Mouse (Mus musculus): Measurements from ENCODE around the gene Hist1h2ba. TPM values are rescaled to one million over a fixed set of nuclear protein-coding genes. Genes with fewer than 3 reads are reported as not detected.

Hist1h2ba gene
- total RNA-seq (2018; cell fraction: chromatin; rRNA removed) = not detected
- not detected for total RNA-seq (2018; cell fraction: cytosol; rRNA removed)
- not detected for total RNA-seq (2018; cell fraction: nucleus; rRNA removed)
- not detected in 3 replicates for polyA plus RNA-seq (2018)

DNA sequence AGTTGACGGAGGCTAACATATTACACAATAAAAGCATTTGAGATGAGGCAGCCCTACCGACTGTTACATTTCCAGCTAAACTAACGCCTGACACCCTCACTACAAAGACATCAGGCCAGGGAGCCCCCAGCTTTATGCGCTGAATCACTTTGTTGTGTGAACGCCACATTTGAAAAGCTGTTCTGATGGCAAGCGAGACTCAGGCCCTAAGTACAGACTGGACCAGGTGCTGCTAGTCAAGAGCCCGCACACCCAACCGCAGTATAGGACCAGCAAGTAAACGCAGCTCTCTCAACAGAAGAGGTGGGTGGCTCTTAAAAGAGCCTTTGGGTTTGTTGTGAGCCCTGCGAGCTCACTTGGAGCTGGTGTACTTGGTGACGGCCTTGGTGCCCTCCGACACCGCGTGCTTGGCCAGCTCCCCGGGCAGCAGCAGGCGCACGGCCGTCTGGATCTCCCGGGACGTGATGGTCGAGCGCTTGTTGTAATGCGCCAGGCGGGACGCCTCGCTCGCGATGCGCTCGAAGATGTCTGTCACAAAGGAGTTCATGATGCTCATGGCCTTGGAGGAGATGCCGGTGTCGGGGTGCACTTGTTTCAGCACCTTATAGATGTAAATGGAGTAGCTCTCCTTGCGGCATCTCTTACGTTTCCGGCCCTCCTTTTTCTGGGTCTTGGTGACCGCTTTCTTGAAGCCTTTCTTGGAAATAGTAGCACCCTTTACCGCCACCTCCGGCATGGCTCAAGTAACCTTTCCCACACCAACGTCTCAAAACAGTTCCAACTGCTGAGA is at the start of gene Hist1h2ba:
Gene Hist1h2ba (minus strand): TSS at position 736 of the 790 bp plus-strand sequence.
- H3K36me3 ChIP-seq (ENCODE audit: inconsistent target) = no peaks in the 10 kb centered on the region
- no peak within 1 kb of the TSS for H3K4me3 ChIP-seq (ENCODE audit: inconsistent target)
- no peak within 1 kb of the TSS for H3K27ac ChIP-seq
- WGBS (ENCODE audit: missing documents) = 95% methylated on average over 14 of the region's 39 CpGs
- H3K79me2 ChIP-seq (ENCODE audit: inconsistent target) = no peaks in the 10 kb centered on the region

DNA sequence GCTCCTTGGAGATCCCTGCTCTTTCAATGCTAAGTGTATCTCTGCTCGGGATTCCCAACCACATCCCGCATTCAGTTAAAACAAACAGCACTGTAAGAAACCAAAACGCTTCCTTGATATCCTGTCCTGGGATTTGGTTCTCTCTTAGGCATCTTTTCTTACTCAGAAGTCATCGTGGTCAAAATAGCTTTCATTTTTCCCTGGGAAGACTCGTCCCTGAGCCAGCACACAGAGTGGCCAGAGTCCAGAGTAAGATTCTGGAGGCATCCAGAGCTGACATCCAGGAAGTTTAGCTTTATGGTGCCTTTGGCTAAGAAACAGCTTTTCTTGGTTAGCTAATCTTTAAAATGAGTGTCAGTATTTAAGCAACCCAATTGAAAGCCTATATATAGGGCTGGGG is 38.3 kb upstream of the Hist1h2ba start:
- Histone ChIP-seq H3K36me3 (ENCODE audit: inconsistent target) (no peaks in the 10 kb centered on the region), H3K27ac (no peak overlapping the region), H3K79me2 (ENCODE audit: inconsistent target) (no peaks in the 10 kb centered on the region), H3K4me3 (ENCODE audit: inconsistent target) (no peak overlapping the region)
- 65% methylated on average over 5 of the region's 5 CpGs for WGBS (ENCODE audit: missing documents)

DNA sequence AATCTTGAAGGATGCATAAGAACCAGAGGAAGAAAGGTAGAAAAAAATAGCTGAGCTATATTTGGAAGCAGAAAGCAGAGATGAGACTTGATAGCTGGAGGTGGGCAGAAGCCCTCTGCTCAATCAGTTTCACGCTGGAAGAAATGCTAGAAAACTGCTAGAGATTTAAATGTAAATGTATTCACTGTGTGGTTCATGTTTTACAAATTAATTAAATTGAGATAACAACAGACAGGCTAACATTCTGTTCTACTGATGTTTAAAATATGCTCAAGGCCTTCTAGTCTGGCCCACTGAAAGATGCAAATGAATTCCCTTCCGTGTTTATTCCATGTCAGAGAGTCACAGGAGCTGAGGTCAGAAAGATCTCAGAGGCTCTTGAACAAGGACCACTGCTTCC is 37.9 kb upstream of the Hist1h2ba start:
- 77% methylated on average over 2 of the region's 2 CpGs for WGBS (ENCODE audit: missing documents)
- Histone ChIP-seq H3K27ac (no peak overlapping the region), H3K36me3 (ENCODE audit: inconsistent target) (no peaks in the 10 kb centered on the region), H3K79me2 (ENCODE audit: inconsistent target) (no peaks in the 10 kb centered on the region), H3K4me3 (ENCODE audit: inconsistent target) (no peak overlapping the region)

DNA sequence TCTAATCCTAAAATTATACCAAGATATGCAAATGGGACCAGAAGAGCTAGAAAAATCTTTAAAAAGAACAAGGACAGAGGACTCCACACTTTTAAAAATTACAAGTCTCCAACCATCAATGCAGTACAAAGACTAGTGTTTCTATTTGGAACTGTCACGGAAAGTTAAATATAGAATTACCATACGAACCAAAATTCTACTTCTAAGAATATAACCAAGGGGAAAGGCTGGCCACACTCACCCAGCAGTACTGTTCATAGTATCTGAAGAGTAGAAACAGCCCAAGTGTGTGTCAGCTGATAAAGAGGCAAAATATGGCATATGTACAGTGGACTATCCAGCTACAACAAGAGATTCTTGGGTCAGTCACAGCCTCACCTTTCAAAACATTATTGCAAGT is 31.0 kb upstream of the Hist1h2ba start:
- no peaks in the 10 kb centered on the region for H3K36me3 ChIP-seq (ENCODE audit: inconsistent target)
- H3K27ac ChIP-seq = no peak overlapping the region
- 58% methylated on average over 2 of the region's 2 CpGs for WGBS (ENCODE audit: missing documents)
- no peak overlapping the region for H3K4me3 ChIP-seq (ENCODE audit: inconsistent target)
- H3K79me2 ChIP-seq (ENCODE audit: inconsistent target) = no peaks in the 10 kb centered on the region

DNA sequence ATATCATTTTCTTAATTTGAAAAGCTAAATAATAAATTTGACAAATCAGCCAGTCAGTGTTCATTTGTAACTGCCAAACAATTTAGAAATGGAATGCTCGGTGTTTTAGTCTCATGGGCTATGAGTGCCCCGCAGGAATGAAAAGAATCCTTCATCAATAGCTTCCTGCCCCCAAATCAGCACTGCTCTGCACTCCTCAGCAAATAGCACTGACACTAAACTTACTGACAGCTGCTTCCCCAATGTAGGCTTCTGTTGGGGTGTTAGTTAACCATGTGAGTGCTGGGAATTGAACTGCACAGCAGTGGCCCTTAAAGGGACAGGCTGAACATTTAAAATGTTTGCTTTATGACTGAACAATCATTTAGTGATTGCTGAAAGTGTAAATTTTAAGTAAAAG is 25.8 kb upstream of the Hist1h2ba start:
- Histone ChIP-seq H3K79me2 (ENCODE audit: inconsistent target) (no peaks in the 10 kb centered on the region), H3K27ac (no peak overlapping the region), H3K4me3 (ENCODE audit: inconsistent target) (no peak overlapping the region), H3K36me3 (ENCODE audit: inconsistent target) (no peaks in the 10 kb centered on the region)
- 72% methylated on average over 2 of the region's 2 CpGs for WGBS (ENCODE audit: missing documents)

DNA sequence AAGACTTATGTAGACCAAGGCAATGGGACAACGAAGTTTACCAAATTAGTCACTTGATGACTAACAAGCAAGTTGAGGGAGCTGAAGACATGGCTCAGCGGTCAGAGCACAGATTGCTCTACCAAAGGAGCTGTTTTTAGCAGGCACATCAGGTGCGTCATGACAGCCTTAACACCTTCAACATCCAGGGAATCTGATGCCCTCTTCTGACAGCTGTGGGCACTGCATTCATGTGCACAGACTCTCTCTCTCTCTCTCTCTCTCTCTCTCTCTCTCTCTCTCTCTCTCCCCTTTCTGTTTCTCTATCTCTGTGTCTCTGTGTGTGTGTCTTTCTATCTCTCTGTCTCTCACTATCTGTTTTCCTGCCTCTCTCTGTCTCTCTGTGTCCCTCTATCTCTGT is 17.0 kb upstream of the Hist1h2ba start:
- Histone ChIP-seq H3K79me2 (ENCODE audit: inconsistent target) (no peaks in the 10 kb centered on the region), H3K36me3 (ENCODE audit: inconsistent target) (no peaks in the 10 kb centered on the region), H3K4me3 (ENCODE audit: inconsistent target) (no peak overlapping the region), H3K27ac (no peak overlapping the region)
- WGBS (ENCODE audit: missing documents) = 51% methylated on average over 3 of the region's 3 CpGs

DNA sequence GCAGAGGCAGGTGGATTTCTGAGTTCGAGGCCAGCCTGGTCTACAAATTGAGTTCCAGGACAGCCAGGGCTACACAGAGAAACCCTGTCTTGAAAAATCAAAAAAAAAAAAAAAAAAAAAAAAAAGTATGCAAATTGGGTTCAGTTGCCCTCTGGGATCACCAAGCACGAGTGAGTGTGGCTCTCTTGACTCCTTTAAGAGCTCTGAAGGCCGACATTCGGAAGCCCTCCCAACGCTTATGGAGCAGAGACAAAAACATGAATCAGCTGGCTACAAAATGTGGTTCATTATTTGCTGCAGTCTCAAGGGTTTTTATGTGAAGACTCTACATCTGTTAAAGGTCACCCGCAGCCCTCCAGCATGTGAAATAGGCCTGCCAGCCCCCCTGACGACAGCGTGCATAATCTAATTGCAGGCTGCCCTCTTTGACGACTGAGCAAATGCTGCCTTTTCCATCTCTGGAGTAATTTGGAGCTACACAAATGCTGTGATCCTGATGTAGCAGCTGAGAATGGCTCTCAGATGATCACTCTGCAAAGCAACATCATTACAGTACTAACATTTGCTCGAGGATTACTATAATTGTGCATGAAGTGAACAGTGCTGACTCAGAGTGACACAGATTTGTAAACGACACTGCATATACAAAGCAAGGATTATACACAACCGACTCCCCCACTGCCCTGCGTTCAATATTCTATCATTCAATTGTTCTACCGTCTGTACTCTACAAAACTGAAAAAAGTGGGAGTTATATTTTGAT is 15.7 kb upstream of the Hist1h2ba start:
- H3K79me2 ChIP-seq (ENCODE audit: inconsistent target) = no peaks in the 10 kb centered on the region

DNA sequence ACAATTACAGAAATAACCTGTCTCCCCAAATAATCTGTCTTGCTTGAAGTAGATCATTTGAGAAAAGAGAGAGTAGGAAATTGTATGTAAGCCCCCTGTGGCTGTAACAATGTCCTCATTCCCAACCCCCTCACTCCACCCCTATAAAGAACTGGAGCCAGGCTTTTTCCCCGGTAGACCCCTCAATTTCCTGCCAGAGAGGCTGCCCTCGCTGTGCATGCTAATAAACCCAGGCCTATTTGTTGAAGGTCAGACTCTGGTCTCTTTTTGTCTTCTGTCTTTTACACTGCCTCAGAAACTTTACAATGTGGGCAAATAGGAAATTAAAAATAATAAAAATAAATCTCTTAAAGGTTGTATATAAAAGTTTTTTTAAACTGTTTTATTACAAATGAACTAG is 12.3 kb upstream of the Hist1h2ba start:
- Histone ChIP-seq H3K79me2 (ENCODE audit: inconsistent target) (no peaks in the 10 kb centered on the region), H3K36me3 (ENCODE audit: inconsistent target) (no peaks in the 10 kb centered on the region), H3K27ac (no peak overlapping the region), H3K4me3 (ENCODE audit: inconsistent target) (no peak overlapping the region)
- WGBS (ENCODE audit: missing documents) = 84% methylated on average over 2 of the region's 2 CpGs

More for the DNA sequence above, 15.7 kb upstream of the Hist1h2ba start:
- no peak overlapping the region for H3K27ac ChIP-seq
- WGBS (ENCODE audit: missing documents) = 85% methylated on average over 13 of the region's 14 CpGs
- H3K36me3 ChIP-seq (ENCODE audit: inconsistent target) = no peaks in the 10 kb centered on the region
- no peak overlapping the region for H3K4me3 ChIP-seq (ENCODE audit: inconsistent target)

DNA sequence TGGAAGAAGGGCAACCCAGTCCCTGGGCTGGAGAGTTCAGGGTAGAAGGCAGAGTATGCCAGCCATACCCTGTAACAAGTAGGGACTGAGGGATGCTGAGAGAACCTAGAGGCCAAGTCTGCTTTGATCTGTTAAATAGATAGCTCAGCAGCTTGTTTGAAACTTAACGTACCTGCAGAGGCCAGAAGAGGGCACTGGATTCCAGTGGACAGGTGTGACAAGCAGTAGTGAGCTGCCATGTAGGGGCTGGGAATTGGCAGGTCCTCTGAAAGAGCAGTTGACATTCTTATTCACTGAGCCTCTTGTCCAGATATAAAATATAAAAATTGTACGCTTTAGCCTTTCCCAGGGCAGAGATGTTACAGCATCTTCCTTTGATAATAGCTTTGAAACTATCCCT is 8.9 kb upstream of the Hist1h2ba start:
- H3K4me3 ChIP-seq (ENCODE audit: inconsistent target) = no peak overlapping the region
- no peaks in the 10 kb centered on the region for H3K79me2 ChIP-seq (ENCODE audit: inconsistent target)
- WGBS (ENCODE audit: missing documents) = 91% methylated on average over 2 of the region's 2 CpGs
- no peak overlapping the region for H3K27ac ChIP-seq
- no peaks in the 10 kb centered on the region for H3K36me3 ChIP-seq (ENCODE audit: inconsistent target)

DNA sequence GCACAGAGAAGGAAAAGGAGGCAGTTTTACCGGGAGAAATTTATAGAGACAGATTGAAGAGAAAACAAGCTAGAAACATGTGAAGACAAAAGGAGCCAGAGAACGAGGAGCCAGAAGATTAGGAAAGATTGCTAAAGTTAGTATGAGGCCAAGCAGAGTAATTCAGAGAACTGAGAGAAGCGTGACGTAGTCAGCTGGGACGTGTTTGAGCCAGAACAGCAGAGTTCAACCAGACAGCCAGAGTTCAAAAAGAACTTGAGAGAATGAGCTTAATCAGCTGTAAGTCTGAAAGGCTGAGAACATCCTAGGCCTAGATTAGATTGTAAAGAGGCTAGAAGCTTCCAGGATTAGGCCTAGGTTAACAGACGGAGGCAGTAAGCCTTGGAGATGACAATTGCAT is 6.3 kb upstream of the Hist1h2ba start:
- 85% methylated on average over 6 of the region's 6 CpGs for WGBS (ENCODE audit: missing documents)
- Histone ChIP-seq H3K79me2 (ENCODE audit: inconsistent target) (no peaks in the 10 kb centered on the region), H3K36me3 (ENCODE audit: inconsistent target) (no peaks in the 10 kb centered on the region), H3K27ac (no peak overlapping the region), H3K4me3 (ENCODE audit: inconsistent target) (no peak overlapping the region)

DNA sequence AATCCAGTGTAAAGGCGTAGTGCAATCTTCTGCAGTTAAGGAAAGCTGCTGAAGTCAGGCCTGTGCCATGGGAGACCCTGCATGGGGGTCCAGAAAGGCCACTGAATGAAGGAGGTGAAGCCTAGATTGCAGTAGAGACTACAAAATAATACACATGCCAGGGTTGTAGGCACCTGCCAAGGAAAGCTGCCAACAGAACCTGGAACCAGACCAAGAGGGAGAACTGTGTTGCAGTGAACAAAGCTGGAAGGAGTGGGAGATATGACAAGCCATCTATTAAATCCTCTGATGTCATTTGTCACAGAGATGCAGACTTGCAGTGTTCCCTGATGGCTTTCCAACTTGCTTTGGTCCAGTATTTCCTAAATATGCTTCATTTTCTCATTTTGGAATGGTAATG is 4.7 kb upstream of the Hist1h2ba start:
- WGBS (ENCODE audit: missing documents) = 71% methylated on average over 1 of the region's 1 CpGs

DNA sequence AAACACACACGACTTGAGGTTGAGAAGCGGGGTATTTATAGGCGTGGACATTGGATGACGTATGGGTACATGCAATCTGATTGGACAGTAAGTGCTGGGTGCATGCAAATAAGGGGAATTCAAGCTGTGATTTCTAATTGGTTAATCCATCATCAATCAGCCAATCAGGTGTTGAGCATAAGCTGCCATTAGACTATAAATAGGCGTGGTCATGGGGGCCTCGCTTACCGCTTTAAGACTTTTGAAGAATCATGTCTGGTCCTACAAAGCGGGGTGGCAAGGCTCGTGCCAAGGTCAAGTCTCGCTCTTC is 210 bp upstream of the Hist1h2ba start, which contains the start of gene Hist1h2aa:
Gene Hist1h2aa (plus strand): TSS at position 252 of the 310 bp plus-strand sequence.
- Histone ChIP-seq H3K36me3 (ENCODE audit: inconsistent target) (no peaks in the 10 kb centered on the region), H3K4me3 (ENCODE audit: inconsistent target) (no peak within 1 kb of the TSS), H3K79me2 (ENCODE audit: inconsistent target) (no peaks in the 10 kb centered on the region), H3K27ac (no peak within 1 kb of the TSS)
- 95% methylated on average over 10 of the region's 10 CpGs for WGBS (ENCODE audit: missing documents)

More for the DNA sequence above, 4.7 kb upstream of the Hist1h2ba start:
- Histone ChIP-seq H3K4me3 (ENCODE audit: inconsistent target) (no peak overlapping the region), H3K79me2 (ENCODE audit: inconsistent target) (no peaks in the 10 kb centered on the region), H3K36me3 (ENCODE audit: inconsistent target) (no peaks in the 10 kb centered on the region), H3K27ac (no peak overlapping the region)

DNA sequence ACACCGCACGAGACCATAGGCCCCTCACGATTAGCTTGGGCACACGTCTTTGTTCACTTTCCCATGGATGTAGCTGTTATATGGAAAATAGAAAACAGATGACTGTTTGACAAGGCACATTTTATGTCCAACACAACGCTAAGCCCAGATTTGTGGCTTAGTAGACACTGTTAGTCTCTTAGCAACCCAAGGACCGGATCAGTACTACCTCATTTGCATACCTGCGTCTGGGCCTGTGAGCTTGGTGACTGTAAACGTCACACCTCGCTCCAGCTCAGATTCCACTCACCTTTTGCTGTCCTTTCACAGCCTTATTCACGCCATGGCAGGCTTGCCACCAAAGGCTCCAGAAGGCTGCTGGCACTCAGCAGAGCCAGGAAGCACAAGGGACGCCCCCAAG is 3.1 kb downstream of the Hist1h2ba start:
- Histone ChIP-seq H3K4me3 (ENCODE audit: inconsistent target) (no peak overlapping the region), H3K27ac (no peak overlapping the region), H3K79me2 (ENCODE audit: inconsistent target) (no peaks in the 10 kb centered on the region), H3K36me3 (ENCODE audit: inconsistent target) (no peaks in the 10 kb centered on the region)
- WGBS (ENCODE audit: missing documents) = 88% methylated on average over 11 of the region's 11 CpGs

DNA sequence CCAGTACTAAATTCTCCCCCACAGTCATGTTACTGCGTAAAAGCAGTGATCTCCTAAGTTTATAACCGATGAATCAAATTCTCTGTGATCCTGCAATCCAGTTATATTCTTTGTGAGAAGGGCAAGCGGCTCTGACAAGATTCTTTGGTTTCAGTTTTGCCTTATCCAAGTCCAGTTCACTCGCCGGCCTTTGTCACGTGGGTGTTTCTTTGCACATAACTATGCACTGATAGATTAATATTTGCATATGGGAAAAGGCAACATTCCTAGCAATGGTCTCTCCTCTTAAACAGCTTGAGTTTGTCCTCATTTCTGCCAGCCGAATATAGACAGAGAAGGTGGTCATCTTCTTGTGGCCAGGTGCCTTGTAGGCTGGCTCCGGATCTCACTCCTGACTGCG is 3.5 kb downstream of the Hist1h2ba start:
- 90% methylated on average over 9 of the region's 9 CpGs for WGBS (ENCODE audit: missing documents)
- Histone ChIP-seq H3K79me2 (ENCODE audit: inconsistent target) (no peaks in the 10 kb centered on the region), H3K36me3 (ENCODE audit: inconsistent target) (no peaks in the 10 kb centered on the region), H3K4me3 (ENCODE audit: inconsistent target) (no peak overlapping the region), H3K27ac (no peak overlapping the region)

DNA sequence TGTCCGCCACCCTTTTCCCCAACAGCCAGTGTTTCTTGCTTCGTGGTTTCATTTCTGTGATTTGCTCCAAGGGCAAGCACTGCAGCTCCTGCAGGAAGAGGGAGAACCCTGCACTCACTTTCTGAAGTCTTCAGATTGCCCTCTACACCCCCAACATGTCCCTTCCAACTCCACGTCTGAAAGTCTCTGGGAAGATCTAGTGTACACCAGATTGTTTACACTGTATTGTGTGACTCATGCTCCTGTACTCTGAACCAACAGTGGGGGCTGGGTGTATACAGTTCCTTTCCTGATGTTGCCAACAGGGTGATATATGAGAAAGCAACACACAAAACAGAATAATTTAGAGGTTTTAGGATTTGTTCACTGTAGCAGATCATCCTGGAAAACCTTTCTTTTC is 5.3 kb downstream of the Hist1h2ba start:
- whole genome bisulfite sequencing (ENCODE audit: missing documents) = 64% methylated on average over 3 of the region's 3 CpGs
- no peak overlapping the region for H3K27ac ChIP-seq

More for the DNA sequence above, 5.3 kb downstream of the Hist1h2ba start:
- H3K36me3 ChIP-seq (ENCODE audit: inconsistent target) = no peaks in the 10 kb centered on the region
- H3K4me3 ChIP-seq (ENCODE audit: inconsistent target) = no peak overlapping the region
- no peaks in the 10 kb centered on the region for H3K79me2 ChIP-seq (ENCODE audit: inconsistent target)

Measured in macrophage (primary cell).